Mouse (Mus musculus): ENCODE results near the gene Apba1. TPM values are rescaled to one million over a fixed set of nuclear protein-coding genes. Genes with fewer than 3 reads are reported as not detected.

Gene Apba1
- polyA plus RNA-seq, 2 experiments = 0.04 to 0.07 TPM

DNA sequence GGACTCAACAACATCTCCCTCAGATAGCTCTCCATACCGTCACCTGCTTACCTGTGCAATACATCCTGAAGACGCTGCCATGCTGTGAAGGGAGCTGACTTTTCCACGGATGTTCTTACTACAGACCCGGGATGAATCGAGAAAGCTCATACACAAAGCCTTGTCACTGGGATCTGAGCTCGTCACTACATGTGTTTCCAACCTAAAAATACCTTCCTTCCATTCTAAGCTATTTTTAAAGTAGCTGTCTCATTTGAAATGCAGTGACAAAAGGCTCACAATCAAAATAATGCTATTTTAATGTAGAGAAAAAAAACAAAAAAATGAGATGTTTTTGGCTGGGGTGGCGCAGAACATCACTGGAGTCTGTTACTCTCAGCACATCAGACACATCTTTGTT is 97.1 kb downstream of the Apba1 start:
- no peak overlapping the region for H3K9ac ChIP-seq (replicated peaks)
- 62% methylated on average over 7 of the region's 7 CpGs for WGBS (ENCODE audit: insufficient replicate concordance)
- DNase-seq (ENCODE audit: low read depth in 3 of 3, low spot score in 3 of 3) = no peak
- no peak overlapping the region for H3K4me2 ChIP-seq (ENCODE audit: low read depth)
- H3K36me3 ChIP-seq (replicated peaks; ENCODE audit: control insufficient read depth, insufficient read depth, low read depth) = no peaks in the 10 kb centered on the region
- H3K27ac ChIP-seq = no peak overlapping the region
- ATAC-seq (ENCODE audit: insufficient read depth) = no peak
- H3K9me3 ChIP-seq (ENCODE audit: control insufficient read depth, low read length) = no peaks in the 10 kb centered on the region
- no peaks in the 10 kb centered on the region for H3K4me1 ChIP-seq (replicated peaks; ENCODE audit: control insufficient read depth in 2 of 2, insufficient read depth in 2 of 2, low read length in 1 of 2)
- TF ChIP-seq CTCF (IDR thresholded peaks at IDR 0.05; ENCODE audit: low read depth) (no peak), EP300 (IDR thresholded peaks at IDR 0.05; ENCODE audit: low read depth) (no peak)
- no peak overlapping the region for H3K4me3 ChIP-seq (ENCODE audit: insufficient read depth in 1 of 2, low read depth in 2 of 2, low read length in 2 of 2)
- H3K27me3 ChIP-seq (ENCODE audit: control insufficient read depth, insufficient read depth, low read length) = no peaks in the 10 kb centered on the region

DNA sequence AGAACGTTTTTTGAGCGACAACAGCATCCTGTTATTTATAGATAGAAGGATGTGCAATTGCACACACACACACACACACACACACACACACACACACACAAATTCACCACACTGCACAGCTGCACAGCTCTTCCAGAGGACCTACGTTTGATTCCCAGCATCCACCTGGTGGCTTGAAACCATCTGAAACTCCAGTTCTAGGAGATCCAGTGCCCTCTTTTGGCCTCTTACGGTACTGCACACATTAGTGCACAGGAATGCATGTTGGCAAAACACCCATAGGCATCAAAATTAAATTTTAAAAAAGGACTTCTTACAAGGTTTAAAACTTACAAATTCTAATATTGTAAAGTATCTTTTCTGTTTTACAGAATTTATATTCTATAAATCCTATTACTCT is 99.4 kb downstream of the Apba1 start:
- Histone ChIP-seq H3K9me3 (ENCODE audit: control insufficient read depth, low read length) (no peaks in the 10 kb centered on the region), H3K27ac (no peak overlapping the region), H3K4me3 (ENCODE audit: insufficient read depth in 1 of 2, low read depth in 2 of 2, low read length in 2 of 2) (no peak overlapping the region), H3K27me3 (ENCODE audit: control insufficient read depth, insufficient read depth, low read length) (no peaks in the 10 kb centered on the region), H3K4me2 (ENCODE audit: low read depth) (no peak overlapping the region), H3K9ac (replicated peaks) (no peak overlapping the region), H3K36me3 (replicated peaks; ENCODE audit: control insufficient read depth, insufficient read depth, low read depth) (no peaks in the 10 kb centered on the region), H3K4me1 (replicated peaks; ENCODE audit: control insufficient read depth in 2 of 2, insufficient read depth in 2 of 2, low read length in 1 of 2) (no peaks in the 10 kb centered on the region)
- peak; percentile 30; the same call in 1 of the 2 replicates for TF ChIP-seq CTCF (IDR thresholded peaks at IDR 0.05; ENCODE audit: low read depth)
- no peak for TF ChIP-seq EP300 (IDR thresholded peaks at IDR 0.05; ENCODE audit: low read depth)
- WGBS (ENCODE audit: insufficient replicate concordance) = 72% methylated on average over 4 of the region's 4 CpGs
- DNase-seq (ENCODE audit: low read depth in 3 of 3, low spot score in 3 of 3) (no peak), ATAC-seq (ENCODE audit: insufficient read depth) (no peak)

DNA sequence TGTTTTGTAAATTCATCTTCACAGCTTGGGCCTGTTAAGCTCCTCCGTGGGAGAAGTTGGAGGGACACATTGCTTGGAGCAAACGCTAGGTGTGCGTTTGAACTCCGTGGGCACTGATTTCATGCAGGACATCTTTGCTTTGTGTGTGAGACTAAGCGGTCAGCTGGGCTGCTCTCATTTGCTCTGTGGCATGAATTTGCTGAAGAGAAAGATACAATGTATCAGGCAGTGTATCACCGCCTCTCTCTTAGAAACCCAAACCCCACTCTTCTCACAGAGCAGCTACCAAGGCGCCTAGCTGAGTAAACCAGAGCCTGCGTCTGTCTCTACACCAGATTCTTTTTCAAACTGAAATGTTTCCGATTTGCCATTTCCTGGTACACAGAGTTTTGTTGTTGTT is 100.1 kb downstream of the Apba1 start:
- no peak for ATAC-seq (ENCODE audit: insufficient read depth)
- TF ChIP-seq CTCF (IDR thresholded peaks at IDR 0.05; ENCODE audit: low read depth) (no peak), EP300 (IDR thresholded peaks at IDR 0.05; ENCODE audit: low read depth) (no peak)

DNA sequence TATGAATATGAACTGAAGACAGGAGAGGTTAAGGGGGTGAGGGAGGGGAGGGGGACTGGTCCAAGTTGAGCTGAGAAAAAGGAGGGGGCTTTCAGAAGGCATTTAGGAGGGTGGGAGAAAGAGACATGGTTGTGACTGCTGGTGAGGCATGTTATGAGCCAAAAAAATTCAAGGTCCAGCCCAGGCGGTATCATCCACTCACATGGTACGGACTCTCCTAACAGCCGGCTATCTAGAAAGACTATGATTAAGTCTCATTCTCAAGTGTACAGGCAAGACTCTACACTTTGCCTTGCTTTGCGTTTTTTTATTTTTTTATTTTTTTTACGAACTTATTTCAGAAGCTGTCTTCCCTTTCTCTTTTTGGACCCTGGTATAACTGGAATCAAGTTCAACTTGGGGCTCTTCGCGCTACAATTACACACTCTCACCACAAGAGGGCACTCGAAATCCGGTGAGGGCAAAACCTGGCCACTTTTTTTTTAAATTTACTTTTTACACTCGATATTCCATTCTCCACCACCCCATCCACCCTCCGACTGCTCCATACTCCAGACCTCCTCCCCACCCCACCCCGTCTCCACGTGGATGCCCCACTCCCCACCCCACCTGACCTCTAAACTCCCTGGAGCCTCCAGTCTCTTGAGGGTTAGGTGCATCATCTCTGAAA is 101.6 kb downstream of the Apba1 start:
- WGBS (ENCODE audit: insufficient replicate concordance) = 25% methylated on average over 13 of the region's 13 CpGs
- TF ChIP-seq EP300 (IDR thresholded peaks at IDR 0.05; ENCODE audit: low read depth) = no peak
- peak; percentile 66 for TF ChIP-seq CTCF (IDR thresholded peaks at IDR 0.05; ENCODE audit: low read depth)
- no peak overlapping the region for H3K9ac ChIP-seq (replicated peaks)
- H3K4me1 ChIP-seq (replicated peaks; ENCODE audit: control insufficient read depth in 2 of 2, insufficient read depth in 2 of 2, low read length in 1 of 2) = no peaks in the 10 kb centered on the region
- H3K27ac ChIP-seq = no peak overlapping the region
- no peaks in the 10 kb centered on the region for H3K36me3 ChIP-seq (replicated peaks; ENCODE audit: control insufficient read depth, insufficient read depth, low read depth)
- ATAC-seq (ENCODE audit: insufficient read depth) (no peak), DNase-seq (ENCODE audit: low read depth in 3 of 3, low spot score in 3 of 3) (peak in 2 of 3 experiments; percentile 2 to 7)
- H3K9me3 ChIP-seq (ENCODE audit: control insufficient read depth, low read length) = no peaks in the 10 kb centered on the region
- H3K4me3 ChIP-seq (ENCODE audit: insufficient read depth in 1 of 2, low read depth in 2 of 2, low read length in 2 of 2) = no peak overlapping the region
- no peak overlapping the region for H3K4me2 ChIP-seq (ENCODE audit: low read depth)
- H3K27me3 ChIP-seq (ENCODE audit: control insufficient read depth, insufficient read depth, low read length) = no peaks in the 10 kb centered on the region

More for the DNA sequence above, 100.1 kb downstream of the Apba1 start:
- no peaks in the 10 kb centered on the region for H3K27me3 ChIP-seq (ENCODE audit: control insufficient read depth, insufficient read depth, low read length)
- H3K36me3 ChIP-seq (replicated peaks; ENCODE audit: control insufficient read depth, insufficient read depth, low read depth) = no peaks in the 10 kb centered on the region
- H3K4me1 ChIP-seq (replicated peaks; ENCODE audit: control insufficient read depth in 2 of 2, insufficient read depth in 2 of 2, low read length in 1 of 2) = no peaks in the 10 kb centered on the region
- no peak overlapping the region for H3K4me2 ChIP-seq (ENCODE audit: low read depth)
- H3K27ac ChIP-seq = no peak overlapping the region
- no peak overlapping the region for H3K9ac ChIP-seq (replicated peaks)
- DNase-seq (ENCODE audit: low read depth in 3 of 3, low spot score in 3 of 3) = no peak
- 77% methylated on average over 9 of the region's 9 CpGs for WGBS (ENCODE audit: insufficient replicate concordance)
- H3K9me3 ChIP-seq (ENCODE audit: control insufficient read depth, low read length) = no peaks in the 10 kb centered on the region
- no peak overlapping the region for H3K4me3 ChIP-seq (ENCODE audit: insufficient read depth in 1 of 2, low read depth in 2 of 2, low read length in 2 of 2)

DNA sequence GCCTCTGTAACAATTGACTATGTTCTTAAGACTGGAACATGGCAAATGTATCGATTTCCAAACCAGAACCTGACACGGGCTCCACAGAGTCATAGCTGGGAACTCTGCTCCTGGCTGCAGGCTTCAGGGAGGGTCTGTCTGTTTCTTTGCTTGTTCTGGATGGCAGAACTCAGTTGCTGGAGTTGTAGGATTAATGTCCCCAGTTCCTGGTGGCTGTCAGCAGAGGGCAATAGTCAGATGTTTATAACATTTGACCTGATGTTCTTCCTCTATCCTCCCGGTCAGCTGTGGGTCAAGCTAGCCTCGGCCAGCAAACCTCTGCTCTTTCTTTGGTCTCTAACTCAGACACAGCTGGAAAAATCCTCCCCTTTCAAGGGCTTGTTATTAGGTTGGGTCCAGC is 104.0 kb downstream of the Apba1 start:
- no peak overlapping the region for H3K4me2 ChIP-seq (ENCODE audit: low read depth)
- H3K9me3 ChIP-seq (ENCODE audit: control insufficient read depth, low read length) = no peaks in the 10 kb centered on the region
- no peaks in the 10 kb centered on the region for H3K27me3 ChIP-seq (ENCODE audit: control insufficient read depth, insufficient read depth, low read length)
- no peak overlapping the region for H3K9ac ChIP-seq (replicated peaks)
- H3K4me3 ChIP-seq (ENCODE audit: insufficient read depth in 1 of 2, low read depth in 2 of 2, low read length in 2 of 2) = no peak overlapping the region
- no peak for DNase-seq (ENCODE audit: low read depth in 3 of 3, low spot score in 3 of 3)
- H3K27ac ChIP-seq = no peak overlapping the region
- TF ChIP-seq EP300 (IDR thresholded peaks at IDR 0.05; ENCODE audit: low read depth) = no peak
- 0 out of 2 replicates have a peak, but pooled peaks have one; percentile 13 for TF ChIP-seq CTCF (IDR thresholded peaks at IDR 0.05; ENCODE audit: low read depth)
- no peaks in the 10 kb centered on the region for H3K4me1 ChIP-seq (replicated peaks; ENCODE audit: control insufficient read depth in 2 of 2, insufficient read depth in 2 of 2, low read length in 1 of 2)
- 40% methylated on average over 4 of the region's 4 CpGs for WGBS (ENCODE audit: insufficient replicate concordance)
- no peaks in the 10 kb centered on the region for H3K36me3 ChIP-seq (replicated peaks; ENCODE audit: control insufficient read depth, insufficient read depth, low read depth)
- ATAC-seq (ENCODE audit: insufficient read depth) = no peak

All from liver, embryonic 14.5 days (tissue).